Mouse (Mus musculus): ENCODE data around the gene Ptpn14. TPM values are rescaled to one million over a fixed set of nuclear protein-coding genes. Genes with fewer than 3 reads are reported as not detected.

The Ptpn14 gene
- total and polyA plus RNA-seq, 2 experiments from 2014 or later, result 4.2 to 23.5 TPM

- H3K4me1 ChIP-seq (ENCODE audit: control insufficient read depth, insufficient read depth), result peaks cover 16% of the 10 kb centered on the region
- H3K4me3 ChIP-seq (ENCODE audit: low read depth, low read length), result no peak overlapping the region
- 37% methylated on average over 6 of the region's 6 CpGs for WGBS
- DNase-seq (ENCODE audit: low spot score) (no peak), ATAC-seq (ENCODE audit: insufficient read depth, low read depth) (no peak)
- peak overlapping the region; percentile 10; the same call in 1 of the 2 replicates for H3K4me2 ChIP-seq (ENCODE audit: low read depth, low read length)
- H3K27me3 ChIP-seq (ENCODE audit: control insufficient read depth, insufficient read depth, low read length), result no peaks in the 10 kb centered on the region
- TF ChIP-seq CTCF (IDR thresholded peaks at IDR 0.05; ENCODE audit: low read depth) (no peak), EP300 (IDR thresholded peaks at IDR 0.05; ENCODE audit: low read depth) (no peak)
- no peak overlapping the region for H3K9ac ChIP-seq (replicated peaks; ENCODE audit: low read depth, low read length)
- H3K9me3 ChIP-seq (replicated peaks; ENCODE audit: control insufficient read depth, low read length), result no peaks in the 10 kb centered on the region
- peak overlapping the region; percentile 87 for H3K27ac ChIP-seq (ENCODE audit: low read depth)
- peaks cover 18% of the 10 kb centered on the region; the same call in 1 of the 2 replicates for H3K36me3 ChIP-seq (replicated peaks; ENCODE audit: control insufficient read depth, insufficient read depth, low read length)
These were observed 138.6 kb downstream of the Ptpn14 start for GRCm38 (mm10) chr1:189866621-189867020.

GRCm38 (mm10) chr1:189867034-189867433, 139.0 kb downstream of the Ptpn14 start:
- TF ChIP-seq EP300 (IDR thresholded peaks at IDR 0.05; ENCODE audit: low read depth), result no peak
- TF ChIP-seq CTCF (IDR thresholded peaks at IDR 0.05; ENCODE audit: low read depth), result no peak

GRCm38 (mm10) chr1:189867497-189867896, 139.4 kb downstream of the Ptpn14 start:
- Histone ChIP-seq H3K27ac (ENCODE audit: low read depth) (peak overlapping the region; percentile 87), H3K4me1 (ENCODE audit: control insufficient read depth, insufficient read depth) (peaks cover 16% of the 10 kb centered on the region), H3K9me3 (replicated peaks; ENCODE audit: control insufficient read depth, low read length) (no peaks in the 10 kb centered on the region), H3K4me2 (ENCODE audit: low read depth, low read length) (peak overlapping the region; percentile 10), H3K36me3 (replicated peaks; ENCODE audit: control insufficient read depth, insufficient read depth, low read length) (peaks cover 18% of the 10 kb centered on the region; the same call in 1 of the 2 replicates), H3K27me3 (ENCODE audit: control insufficient read depth, insufficient read depth, low read length) (no peaks in the 10 kb centered on the region), H3K4me3 (ENCODE audit: low read depth, low read length) (no peak overlapping the region), H3K9ac (replicated peaks; ENCODE audit: low read depth, low read length) (no peak overlapping the region)
- peak; percentile 81 for TF ChIP-seq EP300 (IDR thresholded peaks at IDR 0.05; ENCODE audit: low read depth)
- no peak for TF ChIP-seq CTCF (IDR thresholded peaks at IDR 0.05; ENCODE audit: low read depth)
- ATAC-seq (ENCODE audit: insufficient read depth, low read depth) (peak; percentile 90), DNase-seq (ENCODE audit: low spot score) (peak; percentile 94)
- 12% methylated on average over 9 of the region's 9 CpGs for WGBS

More at GRCm38 (mm10) chr1:189867034-189867433, 139.0 kb downstream of the Ptpn14 start:
- no peak overlapping the region for H3K9ac ChIP-seq (replicated peaks; ENCODE audit: low read depth, low read length)
- peak overlapping the region; percentile 10 for H3K4me2 ChIP-seq (ENCODE audit: low read depth, low read length)
- DNase-seq (ENCODE audit: low spot score) (peak; percentile 80), ATAC-seq (ENCODE audit: insufficient read depth, low read depth) (peak; percentile 70)
- H3K36me3 ChIP-seq (replicated peaks; ENCODE audit: control insufficient read depth, insufficient read depth, low read length), result peaks cover 18% of the 10 kb centered on the region; the same call in 1 of the 2 replicates
- no peak overlapping the region for H3K4me3 ChIP-seq (ENCODE audit: low read depth, low read length)
- H3K4me1 ChIP-seq (ENCODE audit: control insufficient read depth, insufficient read depth), result peaks cover 16% of the 10 kb centered on the region
- WGBS, result 5% methylated on average over 5 of the region's 5 CpGs
- H3K9me3 ChIP-seq (replicated peaks; ENCODE audit: control insufficient read depth, low read length), result no peaks in the 10 kb centered on the region
- H3K27ac ChIP-seq (ENCODE audit: low read depth), result peak overlapping the region; percentile 87
- H3K27me3 ChIP-seq (ENCODE audit: control insufficient read depth, insufficient read depth, low read length), result no peaks in the 10 kb centered on the region

GRCm38 (mm10) chr1:189868036-189868435, 140.0 kb downstream of the Ptpn14 start:
- Histone ChIP-seq H3K4me1 (ENCODE audit: control insufficient read depth, insufficient read depth) (peaks cover 16% of the 10 kb centered on the region), H3K9me3 (replicated peaks; ENCODE audit: control insufficient read depth, low read length) (no peaks in the 10 kb centered on the region), H3K4me3 (ENCODE audit: low read depth, low read length) (no peak overlapping the region), H3K9ac (replicated peaks; ENCODE audit: low read depth, low read length) (no peak overlapping the region), H3K36me3 (replicated peaks; ENCODE audit: control insufficient read depth, insufficient read depth, low read length) (peaks cover 15% of the 10 kb centered on the region; the same call in 1 of the 2 replicates), H3K27me3 (ENCODE audit: control insufficient read depth, insufficient read depth, low read length) (no peaks in the 10 kb centered on the region), H3K27ac (ENCODE audit: low read depth) (peak overlapping the region; percentile 87), H3K4me2 (ENCODE audit: low read depth, low read length) (no peak overlapping the region)
- WGBS, result 49% methylated on average over 10 of the region's 10 CpGs
- DNase-seq (ENCODE audit: low spot score), result no peak
- TF ChIP-seq EP300 (IDR thresholded peaks at IDR 0.05; ENCODE audit: low read depth) (no peak), CTCF (IDR thresholded peaks at IDR 0.05; ENCODE audit: low read depth) (peak; percentile 36)
- ATAC-seq (ENCODE audit: insufficient read depth, low read depth), result peak; percentile 15; the same call in 1 of the 2 replicates

- WGBS, result 89% methylated on average over 18 of the region's 18 CpGs
- no peak for DNase-seq (ENCODE audit: low spot score)
These were observed 141.7 kb downstream of the Ptpn14 start for GRCm38 (mm10) chr1:189869651-189870270.

More at GRCm38 (mm10) chr1:189869651-189870270, 141.7 kb downstream of the Ptpn14 start:
- no peak overlapping the region for H3K4me2 ChIP-seq (ENCODE audit: low read depth, low read length)
- peak; percentile 39 for TF ChIP-seq CTCF (IDR thresholded peaks at IDR 0.05; ENCODE audit: low read depth)
- TF ChIP-seq EP300 (IDR thresholded peaks at IDR 0.05; ENCODE audit: low read depth), result no peak
- no peaks in the 10 kb centered on the region for H3K27me3 ChIP-seq (ENCODE audit: control insufficient read depth, insufficient read depth, low read length)
- no peak overlapping the region for H3K4me3 ChIP-seq (ENCODE audit: low read depth, low read length)
- peaks cover 31% of the 10 kb centered on the region for H3K4me1 ChIP-seq (ENCODE audit: control insufficient read depth, insufficient read depth)
- H3K27ac ChIP-seq (ENCODE audit: low read depth), result no peak overlapping the region
- no peak for ATAC-seq (ENCODE audit: insufficient read depth, low read depth)
- H3K9ac ChIP-seq (replicated peaks; ENCODE audit: low read depth, low read length), result no peak overlapping the region
- H3K9me3 ChIP-seq (replicated peaks; ENCODE audit: control insufficient read depth, low read length), result no peaks in the 10 kb centered on the region
- 0 out of 2 replicates have a peak, but pooled peaks cover 4% of the 10 kb centered on the region for H3K36me3 ChIP-seq (replicated peaks; ENCODE audit: control insufficient read depth, insufficient read depth, low read length)
